Mouse (Mus musculus): ENCODE results near the gene Slc24a5.
"Not testable (repeated sequence)": the region's sequence is repeated elsewhere in the genome, so short reads cannot be mapped to it uniquely, and the experiment has no call there.

Gene Slc24a5

GRCm38 (mm10) chr2:125067894-125068293, at the start of gene Slc24a5:
Gene Slc24a5, plus strand, starts transcription at chr2:125068124.
- in situ Hi-C loops (cut with MboI; ENCODE audit: unreplicated experiment in 2 of 2), result no loop called here

- in situ Hi-C loops (cut with MboI; ENCODE audit: unreplicated experiment in 2 of 2), result no loop called here
These were observed 43.5 kb upstream of the Slc24a5 start for GRCm38 (mm10) chr2:125024386-125024785.

- in situ Hi-C loops (cut with MboI; ENCODE audit: unreplicated experiment in 2 of 2), result no loop called here
These were observed 41.4 kb upstream of the Slc24a5 start for GRCm38 (mm10) chr2:125026358-125027000.

- in situ Hi-C loops (cut with MboI; ENCODE audit: unreplicated experiment in 2 of 2), result no loop called here
These were observed 37.3 kb upstream of the Slc24a5 start for GRCm38 (mm10) chr2:125030591-125030990.

- in situ Hi-C loops (cut with MboI; ENCODE audit: unreplicated experiment in 2 of 2), result no loop called here
These were observed 36.8 kb upstream of the Slc24a5 start for GRCm38 (mm10) chr2:125031111-125031510.

- in situ Hi-C loops (cut with MboI; ENCODE audit: unreplicated experiment in 2 of 2), result no loop called here
These were observed 36.2 kb upstream of the Slc24a5 start for GRCm38 (mm10) chr2:125031562-125032257.

- in situ Hi-C loops (cut with MboI; ENCODE audit: unreplicated experiment in 2 of 2), result no loop called here
These were observed 35.5 kb upstream of the Slc24a5 start for GRCm38 (mm10) chr2:125032258-125032973.

GRCm38 (mm10) chr2:125033042-125033743, 34.7 kb upstream of the Slc24a5 start:
- in situ Hi-C loops (cut with MboI; ENCODE audit: unreplicated experiment in 2 of 2), result no loop called here

- in situ Hi-C loops (cut with MboI; ENCODE audit: unreplicated experiment in 2 of 2), result loop anchor here (5.0 to 10.0 kb wide), 2 partner anchors 132 to 139 kb away; no protein-coding TSS in a partner anchor
These were observed 12.5 kb upstream of the Slc24a5 start for GRCm38 (mm10) chr2:125055316-125055903.

- in situ Hi-C loops (cut with MboI; ENCODE audit: unreplicated experiment in 2 of 2), result loop anchor here (5.0 to 10.0 kb wide), 2 partner anchors 130 to 137 kb away; no protein-coding TSS in a partner anchor
These were observed 10.6 kb upstream of the Slc24a5 start for GRCm38 (mm10) chr2:125057250-125057815.

GRCm38 (mm10) chr2:125061451-125061850, 6.5 kb upstream of the Slc24a5 start:
- in situ Hi-C loops (cut with MboI; ENCODE audit: unreplicated experiment in 2 of 2), result no loop called here

GRCm38 (mm10) chr2:125062944-125063343, 5.0 kb upstream of the Slc24a5 start:
- in situ Hi-C loops (cut with MboI; ENCODE audit: unreplicated experiment in 2 of 2), result no loop called here

GRCm38 (mm10) chr2:125067373-125067772, 551 bp upstream of the Slc24a5 start:
- in situ Hi-C loops (cut with MboI; ENCODE audit: unreplicated experiment in 2 of 2), result no loop called here

GRCm38 (mm10) chr2:125068696-125069095, 772 bp downstream of the Slc24a5 start:
- in situ Hi-C loops (cut with MboI; ENCODE audit: unreplicated experiment in 2 of 2), result no loop called here

GRCm38 (mm10) chr2:125073056-125073780, 5.3 kb downstream of the Slc24a5 start:
- in situ Hi-C loops (cut with MboI; ENCODE audit: unreplicated experiment in 2 of 2), result no loop called here

- in situ Hi-C loops (cut with MboI; ENCODE audit: unreplicated experiment in 2 of 2), result no loop called here
These were observed 16.0 kb downstream of the Slc24a5 start for GRCm38 (mm10) chr2:125083879-125084278.

GRCm38 (mm10) chr2:125088757-125089156, 20.8 kb downstream of the Slc24a5 start:
- in situ Hi-C loops (cut with MboI; ENCODE audit: unreplicated experiment in 2 of 2), result no loop called here

GRCm38 (mm10) chr2:125092123-125092522, 24.2 kb downstream of the Slc24a5 start:
- in situ Hi-C loops (cut with MboI; ENCODE audit: unreplicated experiment in 2 of 2), result not testable (repeated sequence)

- in situ Hi-C loops (cut with MboI; ENCODE audit: unreplicated experiment in 2 of 2), result loop anchor here (25.0 kb wide), 1 partner anchor 342 kb away; no protein-coding TSS in a partner anchor
These were observed 36.6 kb downstream of the Slc24a5 start for GRCm38 (mm10) chr2:125104491-125104890.

Measured in v-Abl transformed pro-B cells (cell line).